Mouse (Mus musculus) regulatory T cell (primary cell): ENCODE measurements around the gene Nr1d2.

Experiments used
- in situ Hi-C: fragments of 300-600 bp; cut with MboI, MseI; formaldehyde crosslinking; loops from one replicate; pipeline ENCODE4 v1.15.1; 2025; ENCODE audit warnings: high pct_unique_total_duplicates

Nr1d2 gene

DNA sequence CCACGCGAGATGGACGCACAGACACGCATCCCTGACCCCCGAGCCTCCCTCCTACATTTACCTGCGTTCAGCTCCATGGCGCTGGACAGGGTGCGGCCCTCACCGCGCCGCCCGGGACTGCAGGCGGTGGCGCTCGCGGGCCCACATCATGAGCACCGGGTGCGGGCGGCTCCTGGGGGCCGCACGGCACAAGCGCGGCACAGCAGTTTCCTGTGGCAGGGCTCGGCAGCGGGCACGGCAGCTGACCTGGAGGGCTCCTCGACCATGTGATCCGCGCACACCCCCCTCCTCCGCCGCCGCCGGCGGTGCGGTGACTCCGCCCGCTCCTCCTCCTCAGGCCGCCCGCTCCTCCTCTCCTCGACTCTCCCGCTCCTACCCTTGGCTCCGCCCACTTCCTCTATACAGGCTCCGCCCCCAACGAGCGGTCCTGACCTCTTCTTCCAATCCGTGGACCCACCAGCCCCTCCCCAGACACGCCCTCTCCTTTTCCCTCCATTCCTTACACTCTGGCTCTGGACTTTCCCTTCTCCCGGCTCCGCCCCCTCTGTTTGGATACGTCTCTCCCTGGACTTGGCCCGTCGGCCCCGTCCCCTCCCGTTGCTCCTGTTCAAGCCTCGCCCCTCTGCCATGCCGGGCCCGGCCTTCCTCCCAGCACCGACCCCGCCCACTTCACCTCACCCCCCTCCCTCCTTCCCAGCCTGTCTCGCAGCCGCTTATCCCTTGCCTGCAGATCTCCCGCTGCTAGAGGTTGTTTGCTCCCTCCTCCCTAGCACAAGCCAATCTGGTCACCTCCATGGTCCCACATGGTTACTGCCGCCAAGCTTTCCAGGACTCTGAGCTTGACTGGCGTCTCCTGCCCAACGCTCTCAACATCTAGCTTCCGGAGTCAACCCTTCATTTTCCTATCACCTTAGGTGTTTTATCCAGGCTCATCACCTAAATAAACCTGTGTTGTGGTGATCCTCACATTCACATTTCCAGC, at the start of gene Nr1d2:
Gene Nr1d2 (minus strand): TSS at position 378 of the 982 bp plus-strand sequence.
- in situ Hi-C loops, result loop anchor here (5.0 kb wide), 1 partner anchor 33 kb away; the partner anchor contains the start of genes Nkiras1 and Rpl15

DNA sequence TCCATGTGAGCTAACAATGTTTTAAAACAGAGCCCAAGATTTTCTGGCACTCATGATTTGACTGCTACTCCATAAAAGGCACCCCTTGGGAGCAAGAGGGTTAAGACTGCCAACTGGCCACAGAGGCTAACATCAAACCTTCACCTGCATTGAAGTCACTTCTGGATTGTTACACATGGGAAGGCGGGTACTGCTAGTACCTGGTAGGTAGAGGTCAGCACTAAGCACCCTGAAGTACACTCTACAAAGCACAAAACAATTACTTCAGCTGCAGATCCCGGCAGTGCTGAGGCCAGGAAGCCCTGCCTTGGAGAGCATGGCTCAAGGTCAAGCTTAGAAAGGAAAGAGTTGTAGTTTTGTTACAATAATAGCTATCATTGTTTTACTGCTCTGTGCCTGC, 48.5 kb upstream of the Nr1d2 start:
- in situ Hi-C loops, result no loop called here

DNA sequence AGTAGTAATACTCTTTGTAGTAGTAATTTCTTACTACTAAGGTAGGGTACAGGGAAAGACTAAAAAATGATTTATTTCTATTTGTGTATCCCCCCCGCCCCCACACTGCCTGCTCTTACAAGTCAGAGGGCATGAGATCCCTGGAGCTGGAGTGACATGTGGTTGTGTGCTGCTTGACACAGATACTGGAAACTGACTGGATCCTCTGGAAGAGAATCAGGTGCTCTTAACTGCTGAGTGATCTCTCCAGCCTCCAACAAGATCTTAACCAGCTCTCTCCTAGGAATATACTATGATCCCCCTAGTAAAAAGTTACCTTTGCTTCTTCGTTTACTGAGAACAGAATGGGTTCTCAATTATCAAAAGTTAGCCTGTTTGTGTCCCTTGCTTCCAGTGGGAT, 47.5 kb upstream of the Nr1d2 start:
- in situ Hi-C loops, result no loop called here

DNA sequence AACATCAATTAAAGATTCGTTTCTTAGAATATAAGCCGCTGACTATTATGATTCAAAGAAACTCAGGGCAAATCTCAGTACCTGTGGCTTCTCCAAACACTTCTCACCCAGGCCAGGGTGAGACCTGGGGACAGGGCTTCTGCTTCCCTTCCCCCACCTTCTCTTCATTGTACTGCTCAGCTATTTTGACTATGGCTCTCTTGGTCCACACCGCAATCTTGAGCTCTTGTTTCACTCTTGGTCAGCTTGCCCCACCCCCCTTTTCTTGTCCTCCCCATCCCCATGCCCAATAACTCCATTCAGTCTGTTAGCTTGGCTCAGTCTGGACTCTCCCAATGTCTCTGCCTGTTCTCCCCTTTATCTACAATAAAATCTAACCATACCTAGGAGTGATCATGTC, 46.5 kb upstream of the Nr1d2 start:
- in situ Hi-C loops, result no loop called here

DNA sequence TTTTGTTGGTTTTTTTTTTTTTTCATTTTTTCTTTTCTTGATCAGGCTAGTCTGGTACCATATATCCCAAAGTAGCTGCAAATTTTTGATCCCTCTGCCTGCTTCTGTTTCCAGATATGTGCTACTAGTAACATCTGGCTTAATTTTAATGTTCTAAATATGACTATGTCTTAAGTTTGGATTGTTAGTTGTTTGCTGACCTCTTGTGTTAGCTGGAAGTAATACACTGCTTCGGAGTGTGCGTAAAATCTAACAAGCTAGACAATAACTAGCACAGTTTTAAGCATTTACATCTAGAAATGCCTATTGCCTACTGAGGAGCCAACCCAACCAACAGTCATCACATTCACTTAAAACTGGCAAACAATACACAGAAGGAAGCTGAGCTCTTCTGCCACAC, 45.7 kb upstream of the Nr1d2 start:
- in situ Hi-C loops, result no loop called here

DNA sequence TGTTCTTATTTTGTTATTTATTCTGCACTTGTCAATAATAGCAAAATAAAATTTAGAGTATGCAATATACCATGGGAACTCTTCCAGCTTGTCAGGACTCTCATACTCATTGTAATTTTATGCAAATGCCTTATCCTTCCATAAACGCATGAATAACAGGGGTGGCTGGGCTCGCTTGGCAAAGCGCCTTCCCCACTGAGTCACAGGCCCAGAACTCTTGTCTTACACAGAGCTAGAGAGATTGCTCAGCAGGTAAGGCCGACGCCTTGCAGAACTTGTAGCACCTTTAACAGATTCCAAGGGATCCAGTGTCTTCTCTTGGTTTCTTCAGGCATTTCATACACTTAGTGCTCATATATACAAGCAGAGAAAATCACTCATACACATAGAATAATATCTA, 41.4 kb upstream of the Nr1d2 start:
- in situ Hi-C loops, result no loop called here

DNA sequence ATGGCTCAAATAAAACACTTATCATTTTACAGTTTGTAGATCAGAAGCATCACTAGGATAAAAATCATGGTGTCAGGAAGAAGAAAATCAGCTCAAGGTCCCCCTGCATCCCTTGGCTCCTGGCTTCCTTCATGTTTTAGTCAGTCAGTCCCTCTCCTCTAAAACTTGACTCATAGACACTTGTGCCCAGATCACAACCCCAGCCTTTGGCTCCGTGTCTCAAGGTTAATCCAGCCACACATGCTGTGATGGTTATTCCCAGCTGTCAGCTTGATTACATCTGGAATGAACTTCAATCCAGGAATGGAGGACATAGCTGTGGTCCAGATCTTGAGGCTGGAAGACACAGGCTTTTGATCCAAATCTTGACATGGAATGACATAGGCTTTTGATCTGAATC, 35.6 kb upstream of the Nr1d2 start:
- in situ Hi-C loops, result loop anchor here (5.0 to 25.0 kb wide), 2 partner anchors 37 to 2012 kb away; partner anchors contain the start of gene Nr1d2

DNA sequence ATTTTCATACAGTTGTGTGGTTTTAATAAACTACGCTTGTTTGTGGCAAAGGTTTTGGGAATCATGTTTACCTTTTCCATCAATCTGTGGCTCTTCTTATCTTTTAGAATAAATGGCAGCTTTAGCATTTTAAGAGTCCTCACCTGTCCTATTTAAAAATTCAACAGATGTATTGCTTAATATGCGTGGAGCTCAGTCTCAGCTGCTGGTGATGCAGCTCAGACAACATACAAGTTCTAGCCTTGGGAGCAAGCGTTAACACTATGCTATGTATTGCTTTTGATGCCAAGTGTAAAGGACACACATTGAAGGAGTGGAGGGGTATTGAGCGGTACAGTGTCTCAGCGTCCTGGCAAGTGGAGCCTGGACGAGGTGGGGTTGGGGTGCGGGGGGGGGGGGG, 32.7 kb upstream of the Nr1d2 start:
- in situ Hi-C loops, result loop anchor here (5.0 to 25.0 kb wide), 2 partner anchors 34 to 2009 kb away; partner anchors contain the start of gene Nr1d2

DNA sequence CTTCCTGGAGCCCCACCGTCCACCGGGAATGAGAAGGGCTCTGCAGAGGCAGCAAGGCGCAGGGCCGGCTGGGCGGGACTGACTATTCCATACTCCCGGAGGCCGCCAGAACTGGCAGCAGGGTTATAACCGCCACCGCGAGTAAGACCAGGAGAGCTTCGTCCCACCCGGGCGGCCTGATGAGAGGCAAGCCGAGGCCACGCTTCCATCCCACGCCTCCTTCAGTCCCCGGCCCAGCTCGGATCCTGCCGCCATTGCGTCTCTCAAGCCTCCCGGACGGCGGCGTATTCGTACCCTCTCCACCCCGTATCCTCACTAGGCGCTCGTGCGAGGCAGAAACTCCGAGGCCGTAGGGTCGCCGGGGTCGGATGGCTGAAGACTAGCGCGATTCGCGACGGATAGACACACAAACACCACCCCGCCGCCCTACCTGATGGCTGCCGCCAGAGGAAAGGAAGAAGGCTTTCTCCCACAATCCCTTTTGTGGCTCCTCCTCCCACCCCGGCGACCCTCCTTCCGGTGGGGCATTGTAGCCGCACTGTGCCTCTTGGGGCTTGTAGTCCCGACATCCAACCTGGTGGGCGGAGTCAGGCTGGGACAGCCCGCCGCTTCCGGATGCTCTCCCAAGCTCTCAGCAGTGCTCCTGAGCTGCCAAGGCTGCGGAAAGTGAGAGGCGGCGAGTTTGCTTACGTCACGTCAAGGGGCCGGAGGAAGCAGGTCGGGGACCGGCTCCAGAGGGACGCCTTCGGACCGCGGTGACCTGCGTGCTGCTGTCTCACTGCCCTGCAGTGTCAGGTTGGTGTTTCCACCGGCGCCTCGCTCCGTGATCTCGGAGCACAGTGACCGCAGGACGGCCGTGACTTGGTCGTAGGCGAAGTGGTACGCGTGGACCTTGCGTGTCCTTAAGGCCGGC, 31.9 kb upstream of the Nr1d2 start, which contains the start of the genes Nkiras1 and Rpl15:
Gene Nkiras1 (plus strand): TSS at position 608 of the 913 bp plus-strand sequence.
Gene Rpl15 (minus strand): TSS at position 863 of the 913 bp plus-strand sequence.
- in situ Hi-C loops, result loop anchor here (5.0 to 25.0 kb wide), 2 partner anchors 33 to 2008 kb away; partner anchors contain the start of gene Nr1d2

DNA sequence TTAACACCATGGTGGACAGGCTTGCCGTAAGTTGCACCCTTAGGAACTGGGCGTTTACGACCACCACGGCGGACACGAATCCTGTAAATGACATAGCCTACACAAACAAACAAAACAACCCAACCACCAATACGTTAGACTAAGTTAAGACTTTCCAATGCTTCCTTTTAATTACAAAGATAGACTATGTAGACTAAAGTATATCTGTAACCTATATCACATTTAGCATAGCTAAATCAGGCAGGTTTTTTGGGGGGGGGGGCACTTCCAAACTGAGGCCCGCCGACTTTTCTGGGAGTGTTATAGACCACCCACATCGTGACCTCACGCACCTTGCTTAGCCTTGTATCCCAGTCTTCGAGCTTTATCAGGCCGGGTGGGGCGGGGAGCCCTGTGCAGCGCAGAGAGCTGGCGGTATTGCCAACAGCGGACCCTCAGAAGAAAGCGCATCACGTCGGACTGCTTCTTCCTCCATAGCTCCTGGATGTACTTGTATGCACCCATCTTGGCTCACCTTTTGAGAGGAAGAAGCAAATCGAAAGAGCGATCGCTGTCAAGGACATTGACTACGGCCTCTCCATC, 31.1 kb upstream of the Nr1d2 start:
- in situ Hi-C loops, result loop anchor here (5.0 to 25.0 kb wide), 2 partner anchors 33 to 2008 kb away; partner anchors contain the start of gene Nr1d2

DNA sequence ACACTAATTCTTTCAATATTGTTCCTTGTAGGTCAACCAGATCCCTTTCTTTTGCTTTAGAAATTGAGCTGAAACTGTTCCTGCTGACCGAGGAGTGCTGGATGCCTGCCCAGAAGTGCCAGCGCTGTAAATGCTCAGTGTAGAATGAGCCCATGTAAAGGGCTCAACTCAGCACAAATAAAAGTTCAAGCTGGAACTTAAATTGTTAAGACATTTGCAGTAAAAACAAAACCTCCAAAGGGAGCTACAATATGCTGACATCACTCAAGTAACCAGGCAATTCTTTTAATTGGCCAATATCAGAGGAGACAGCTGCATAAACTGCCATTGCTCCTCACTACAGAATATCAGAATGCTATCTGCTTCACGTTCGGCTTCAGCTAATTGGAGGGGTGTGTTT, 24.5 kb upstream of the Nr1d2 start:
- in situ Hi-C loops, result loop anchor here (25.0 kb wide), 1 partner anchor 2001 kb away; no protein-coding TSS in a partner anchor

DNA sequence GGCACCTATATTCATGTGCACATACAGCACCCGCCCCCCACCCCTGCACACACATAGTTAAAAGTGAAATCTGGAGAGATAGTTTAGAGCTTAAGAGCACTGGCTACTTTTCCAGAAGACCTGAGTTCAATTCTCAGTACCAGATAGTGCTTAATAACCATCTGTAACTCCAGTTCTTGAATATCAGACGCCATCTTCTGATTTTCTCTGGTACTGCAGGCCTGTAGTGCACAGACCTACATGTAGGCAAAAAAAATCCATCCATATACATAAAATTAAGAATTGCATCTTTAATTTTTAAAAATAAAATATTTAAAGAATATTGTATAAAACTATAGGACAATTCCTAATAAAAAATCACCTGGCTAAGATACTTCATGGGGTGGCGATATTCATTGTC, 22.3 kb upstream of the Nr1d2 start:
- in situ Hi-C loops, result loop anchor here (25.0 kb wide), 1 partner anchor 1999 kb away; no protein-coding TSS in a partner anchor

DNA sequence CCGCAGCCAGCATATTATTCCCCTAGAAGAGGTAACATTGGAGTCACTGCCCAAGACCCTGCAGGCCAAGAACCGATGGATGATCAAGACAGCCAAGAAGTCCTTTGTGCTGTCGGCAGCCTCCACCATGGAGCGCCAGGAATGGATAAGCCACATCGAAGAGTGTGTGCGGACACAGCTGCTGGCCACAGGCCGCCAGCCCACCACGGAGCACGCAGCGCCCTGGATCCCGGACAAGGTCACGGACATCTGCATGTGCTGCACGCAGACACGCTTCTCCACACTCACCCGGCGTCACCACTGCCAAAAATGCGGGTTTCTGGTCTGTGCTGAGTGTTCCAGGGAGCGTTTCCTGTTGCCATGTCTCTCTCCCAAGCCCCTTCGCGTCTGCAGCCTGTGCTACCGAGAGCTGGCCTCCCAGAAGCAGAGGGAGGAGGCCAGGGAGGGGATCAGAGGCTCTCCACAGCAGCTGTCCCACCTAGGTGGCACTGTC, 3.8 kb upstream of the Nr1d2 start:
- in situ Hi-C loops, result no loop called here

DNA sequence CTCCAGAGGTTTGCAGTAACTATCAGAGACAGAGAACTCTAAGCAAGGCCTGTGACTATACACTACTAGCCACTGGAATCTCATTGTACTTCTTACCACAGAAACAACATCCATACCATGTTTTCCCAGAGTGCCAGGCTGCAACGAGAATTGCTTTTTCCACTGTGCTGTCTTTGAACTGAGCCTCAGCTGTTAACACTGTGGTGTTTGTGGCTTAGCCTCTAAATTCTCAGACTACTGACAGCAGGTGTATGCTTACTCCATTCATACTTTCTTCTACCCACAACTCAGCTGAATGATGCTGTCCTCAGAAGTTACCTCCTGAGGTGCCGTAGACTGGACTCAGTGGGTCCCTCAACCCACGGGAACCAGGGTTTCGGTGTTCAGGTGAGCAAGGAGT, 2.9 kb upstream of the Nr1d2 start:
- in situ Hi-C loops, result no loop called here

DNA sequence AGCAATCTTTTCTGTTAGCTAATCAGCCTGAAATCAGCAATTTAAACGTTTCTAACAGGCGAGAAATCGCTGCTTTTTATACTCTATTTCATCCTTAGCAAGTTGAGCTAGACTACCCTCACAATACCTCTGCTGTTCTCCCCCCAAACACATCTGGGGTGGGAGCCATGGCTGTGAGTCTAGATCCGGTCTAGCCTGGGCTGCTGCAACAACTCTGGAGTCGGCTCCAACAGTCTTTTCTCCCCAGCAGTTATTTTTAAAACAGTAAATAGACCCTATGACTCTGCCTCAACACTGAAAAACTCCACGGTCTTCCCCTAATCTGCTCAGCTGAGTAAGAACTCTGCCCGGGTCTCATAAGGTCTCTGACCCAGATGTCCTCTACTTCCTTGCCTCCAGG, 1.2 kb upstream of the Nr1d2 start:
- in situ Hi-C loops, result no loop called here

DNA sequence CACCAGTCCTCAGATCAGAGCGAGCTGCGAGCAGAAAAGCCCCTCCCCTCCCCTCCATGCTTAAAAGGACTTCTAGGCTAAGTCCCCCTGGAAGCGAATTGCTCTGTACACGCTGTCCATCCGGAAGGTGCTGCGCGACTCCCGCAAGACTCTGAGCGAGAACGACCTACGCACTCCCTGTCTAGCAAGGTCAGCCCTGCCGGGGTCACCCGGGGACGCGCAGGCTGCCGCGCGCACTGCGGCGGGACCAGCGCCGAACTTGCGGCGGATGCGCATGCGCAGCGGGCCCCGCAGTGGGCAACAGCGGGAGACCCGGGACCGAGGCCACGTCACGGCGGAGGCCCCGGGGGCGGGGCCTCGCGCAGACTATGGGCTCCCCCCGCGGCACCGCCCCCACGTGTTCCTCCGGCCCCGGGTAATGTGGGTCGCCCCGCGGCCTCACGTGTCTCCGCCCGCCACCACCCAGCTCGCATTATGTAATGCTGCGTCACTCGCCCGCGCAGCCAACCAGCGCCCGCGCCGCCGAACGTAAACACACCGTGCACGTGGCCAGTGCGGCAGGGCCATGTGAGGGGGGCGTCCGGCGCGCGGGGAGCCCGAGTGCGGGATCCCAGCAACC, 687 bp downstream of the Nr1d2 start:
- in situ Hi-C loops, result loop anchor here (5.0 kb wide), 1 partner anchor 34 kb away; the partner anchor contains the start of genes Nkiras1 and Rpl15

DNA sequence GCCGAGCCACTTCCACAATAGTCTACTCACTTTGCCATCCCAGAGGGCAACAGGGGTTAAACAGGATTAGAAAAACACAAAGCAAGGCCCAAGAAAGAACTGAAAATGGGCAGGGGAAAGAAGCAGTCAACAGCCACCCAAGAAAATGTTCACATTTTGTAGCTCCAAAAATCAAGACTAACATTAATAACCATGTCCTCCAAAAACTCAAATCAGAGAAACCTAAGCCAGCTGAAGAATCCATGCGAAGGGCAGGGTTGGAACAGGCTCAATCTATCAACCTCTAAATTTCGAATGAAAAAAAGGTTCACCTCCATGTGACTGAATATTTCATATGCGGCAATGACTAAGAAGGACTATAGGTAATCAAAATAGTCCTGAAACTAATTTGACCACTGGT, 1.5 kb downstream of the Nr1d2 start:
- in situ Hi-C loops, result loop anchor here (5.0 kb wide), 1 partner anchor 35 kb away; the partner anchor contains the start of genes Nkiras1 and Rpl15

DNA sequence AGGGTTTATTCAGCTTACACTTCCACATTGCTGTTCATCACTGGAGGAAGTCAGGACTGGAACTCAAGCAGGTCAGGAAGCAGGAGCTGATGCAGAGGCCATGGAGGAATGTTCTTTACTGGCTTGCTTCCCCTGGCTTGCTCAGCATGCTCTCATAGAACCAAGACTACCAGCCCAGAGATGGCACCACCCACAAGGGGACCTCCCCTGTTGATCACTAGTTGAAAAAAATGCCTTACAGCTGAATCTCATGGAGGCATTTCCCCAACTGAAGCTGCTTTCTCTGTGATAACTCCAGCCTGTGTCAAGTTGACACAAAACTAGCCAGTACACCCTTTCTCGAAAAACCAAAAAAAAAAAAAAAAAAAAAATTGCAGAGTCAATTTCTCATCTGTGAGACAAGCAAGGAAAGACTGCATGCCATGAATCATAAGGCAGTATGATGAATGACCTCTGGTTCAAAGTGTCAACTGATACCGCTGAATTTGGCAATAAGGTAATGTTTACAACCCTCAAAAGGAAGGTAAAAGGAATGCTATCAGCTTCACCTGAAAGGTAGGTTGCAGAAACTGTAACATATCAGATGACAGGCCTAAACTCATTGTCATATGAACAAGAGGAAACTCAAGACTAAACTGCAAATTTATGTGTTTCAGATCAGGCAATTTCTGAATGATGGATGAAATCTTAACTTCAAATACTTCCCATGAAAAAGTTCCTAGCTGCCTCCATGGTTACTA, 2.3 kb downstream of the Nr1d2 start:
- in situ Hi-C loops, result loop anchor here (5.0 kb wide), 1 partner anchor 36 kb away; the partner anchor contains the start of genes Nkiras1 and Rpl15
